Mouse (Mus musculus): ENCODE data around the gene Sh3bgrl2.

- TF ChIP-seq CTCF (IDR thresholded peaks at IDR 0.05; ENCODE audit: low read depth) (no peak), EP300 (IDR thresholded peaks at IDR 0.05; ENCODE audit: low read depth) (no peak)
Measured at GRCm38 (mm10) chr9:83646691-83647090, 98.6 kb downstream of the Sh3bgrl2 start.
